Mouse (Mus musculus) neural tube, embryonic 11.5 days (tissue): ENCODE results near the gene Nat8f4. TPM values are rescaled to one million over a fixed set of nuclear protein-coding genes. Genes with fewer than 3 reads are reported as not detected.
"Not testable (repeated sequence)": the region's sequence is repeated elsewhere in the genome, so short reads cannot be mapped to it uniquely, and the experiment has no call there.

ENCODE experiments used
- ATAC-seq: fragments of 200-750 bp; cut with Nextera tagmentation; 2 replicates; pipeline ENCODE4 v1.8.0; 2017; ENCODE audit warnings: moderate number of reproducible peaks, mild to moderate bottlenecking, moderate TSS enrichment, moderate library complexity; ENCODE audit not compliant: insufficient read depth, low FRiP score, low TSS enrichment
- DNase-seq: peaks from one replicate; pipeline ENCODE4 v3.0.0-alpha.2; 2015; ENCODE audit warnings: low spot score
- H3K27ac ChIP-seq: fragments of 300-500 bp; sonication (generic); 2 replicates; pipeline ENCODE4 v1.5.1; 2014; ENCODE audit warnings: low read depth, mild to moderate bottlenecking, low read length
- H3K27me3 ChIP-seq: fragments of 300-500 bp; sonication (generic); 2 replicates; pipeline ENCODE4 v1.6.1; 2014; ENCODE audit warnings: mild to moderate bottlenecking, low read length, mixed read lengths; ENCODE audit not compliant: control insufficient read depth, insufficient read depth
- H3K36me3 ChIP-seq: fragments of 300-500 bp; sonication (generic); 2 replicates; pipeline ENCODE4 v1.6.1; 2014; ENCODE audit warnings: mild to moderate bottlenecking, low read length, moderate library complexity, mixed read lengths; ENCODE audit not compliant: control insufficient read depth, insufficient read depth
- H3K4me1 ChIP-seq: fragments of 300-500 bp; sonication (generic); 2 replicates; pipeline ENCODE4 v1.6.1; 2014; ENCODE audit warnings: low read length, mixed read lengths; ENCODE audit not compliant: control insufficient read depth, insufficient read depth
- H3K4me2 ChIP-seq: fragments of 300-500 bp; sonication (generic); 2 replicates; pipeline ENCODE4 v1.6.1; 2014; ENCODE audit warnings: low read depth, mild to moderate bottlenecking, moderate library complexity
- H3K4me3 ChIP-seq: fragments of 300-500 bp; sonication (generic); 2 replicates; pipeline ENCODE4 v1.5.1; 2014; ENCODE audit warnings: low read depth, low read length
- H3K9ac ChIP-seq: fragments of 300-500 bp; sonication (generic); 2 replicates; pipeline ENCODE4 v1.6.1; 2014; ENCODE audit warnings: mild to moderate bottlenecking, low read length
- H3K9me3 ChIP-seq: fragments of 300-500 bp; sonication (generic); 2 replicates; pipeline ENCODE4 v1.6.1; 2016; ENCODE audit warnings: low read length; ENCODE audit not compliant: control insufficient read depth
- WGBS: fragments of 180-500 bp; shearing (Covaris S2); extraction: QIAGEN DNeasy Blood & Tissue Kit; methylation state at CpG from one replicate; pipeline ENCODE4 v1.1.7; 2014; 5-methylcytosine and 5-hydroxymethylcytosine counted together
- polyA plus RNA-seq: library from polyadenylated mRNA; unstranded; fragments of >200 nt; fragmentation: Nextera tagmentation; extraction: Ambion mirVana; gene quantifications from 2 replicates; pipeline ENCODE4 v1.2.1, GENCODE M21; 2014

Gene Nat8f4
- polyA plus RNA-seq, 1 experiment from 2014 or later: 4.7 TPM

GRCm38 (mm10) chr6:85927476-85928464 lies 23.1 kb upstream of the Nat8f4 start:
- DNase-seq: no peak
- no peak overlapping the region for H3K4me3 ChIP-seq
- no peak for ATAC-seq
- no peak overlapping the region for H3K4me2 ChIP-seq
- H3K36me3 ChIP-seq: 0 out of 2 replicates have a peak, but pooled peaks cover 2% of the 10 kb centered on the region
- WGBS: 91% methylated on average over 9 of the region's 9 CpGs
- H3K27ac ChIP-seq: no peak overlapping the region
- H3K4me1 ChIP-seq: no peaks in the 10 kb centered on the region
- H3K27me3 ChIP-seq: no peaks in the 10 kb centered on the region
- no peak overlapping the region for H3K9ac ChIP-seq
- H3K9me3 ChIP-seq: no peaks in the 10 kb centered on the region

- no peak for ATAC-seq
- H3K9me3 ChIP-seq: no peaks in the 10 kb centered on the region
- no peak for DNase-seq
- no peaks in the 10 kb centered on the region for H3K27me3 ChIP-seq
- no peak overlapping the region for H3K27ac ChIP-seq
- no peak overlapping the region for H3K4me3 ChIP-seq
- no peaks in the 10 kb centered on the region for H3K4me1 ChIP-seq
- WGBS: 96% methylated on average over 1 of the region's 1 CpGs
- no peak overlapping the region for H3K4me2 ChIP-seq
- no peak overlapping the region for H3K9ac ChIP-seq
- H3K36me3 ChIP-seq: 0 out of 2 replicates have a peak, but pooled peaks cover 2% of the 10 kb centered on the region
Measured at GRCm38 (mm10) chr6:85926709-85927108, 22.0 kb upstream of the Nat8f4 start.

- no peak overlapping the region for H3K4me3 ChIP-seq
- H3K9me3 ChIP-seq: no peaks in the 10 kb centered on the region
- DNase-seq: no peak
- 100% methylated on average over 1 of the region's 1 CpGs for WGBS
- 0 out of 2 replicates have a peak, but pooled peaks cover 2% of the 10 kb centered on the region for H3K36me3 ChIP-seq
- H3K27me3 ChIP-seq: no peaks in the 10 kb centered on the region
- ATAC-seq: no peak
- H3K4me1 ChIP-seq: no peaks in the 10 kb centered on the region
- H3K27ac ChIP-seq: no peak overlapping the region
- H3K4me2 ChIP-seq: no peak overlapping the region
- H3K9ac ChIP-seq: no peak overlapping the region
Measured at GRCm38 (mm10) chr6:85923643-85924042, 19.0 kb upstream of the Nat8f4 start.

DNA sequence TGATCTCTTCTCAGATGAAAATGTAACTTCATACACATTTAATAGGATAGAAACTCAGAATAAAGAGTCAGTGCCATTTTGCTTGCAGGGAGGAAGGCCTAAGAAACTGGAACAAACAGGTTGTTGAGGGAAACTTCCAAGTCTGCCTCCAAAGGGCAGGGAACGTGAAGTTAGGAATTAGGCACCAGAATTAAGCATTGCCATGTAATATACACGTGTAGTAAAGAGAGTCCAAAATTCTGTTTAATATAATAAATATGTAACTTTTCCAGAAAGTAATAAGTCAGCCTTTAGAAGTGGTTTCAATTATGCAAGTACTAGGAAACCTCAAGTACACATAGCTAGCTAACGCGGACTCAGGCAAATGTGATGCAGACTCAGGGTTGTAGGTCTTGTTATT lies 14.7 kb upstream of the Nat8f4 start:
- no peaks in the 10 kb centered on the region for H3K27me3 ChIP-seq
- H3K36me3 ChIP-seq: no peaks in the 10 kb centered on the region
- no peak overlapping the region for H3K4me2 ChIP-seq
- DNase-seq (no peak), ATAC-seq (no peak)
- 0 out of 2 replicates have a peak, but pooled peaks cover 2% of the 10 kb centered on the region for H3K4me1 ChIP-seq
- H3K9me3 ChIP-seq: no peaks in the 10 kb centered on the region
- no peak overlapping the region for H3K27ac ChIP-seq
- H3K4me3 ChIP-seq: no peak overlapping the region
- 91% methylated on average over 4 of the region's 4 CpGs for WGBS
- no peak overlapping the region for H3K9ac ChIP-seq

GRCm38 (mm10) chr6:85918341-85918740 lies 13.7 kb upstream of the Nat8f4 start:
- not testable (repeated sequence) for H3K4me3 ChIP-seq, H3K4me1 ChIP-seq, DNase-seq, H3K27me3 ChIP-seq, H3K9ac ChIP-seq, H3K36me3 ChIP-seq, H3K4me2 ChIP-seq, ATAC-seq, H3K9me3 ChIP-seq, H3K27ac ChIP-seq
- WGBS: 96% methylated on average over 3 of the region's 3 CpGs

DNA sequence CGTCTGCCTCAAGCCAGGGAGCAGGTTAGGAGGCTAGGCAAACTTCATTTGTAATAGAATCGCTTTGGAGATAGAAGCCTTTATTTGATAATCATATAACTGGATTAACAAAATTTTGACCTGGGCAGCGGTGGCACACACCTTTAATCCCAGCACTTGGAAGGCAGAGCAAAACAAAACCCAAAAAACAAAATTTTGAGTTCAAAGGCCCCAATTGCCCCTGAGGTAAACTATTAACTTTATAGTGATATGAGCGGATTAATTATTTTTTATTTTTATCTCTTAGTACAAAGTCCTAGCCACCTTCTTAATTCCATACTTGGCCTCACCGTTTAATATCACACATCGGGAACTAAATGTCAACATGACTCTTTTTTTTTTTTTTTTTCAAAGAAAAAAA lies 11.9 kb upstream of the Nat8f4 start:
- H3K4me3 ChIP-seq: peak overlapping the region; percentile 47; the same call in 1 of the 2 replicates
- H3K4me1 ChIP-seq: 0 out of 2 replicates have a peak, but pooled peaks cover 2% of the 10 kb centered on the region
- H3K9ac ChIP-seq: peak overlapping the region; percentile 72
- no peak overlapping the region for H3K27ac ChIP-seq
- no peak for ATAC-seq
- no peaks in the 10 kb centered on the region for H3K27me3 ChIP-seq
- peak overlapping the region; percentile 67 for H3K4me2 ChIP-seq
- H3K9me3 ChIP-seq: no peaks in the 10 kb centered on the region
- no peak for DNase-seq
- 85% methylated on average over 6 of the region's 6 CpGs for WGBS
- H3K36me3 ChIP-seq: no peaks in the 10 kb centered on the region

- not testable (repeated sequence) for H3K27me3 ChIP-seq, H3K9me3 ChIP-seq, H3K36me3 ChIP-seq, H3K4me1 ChIP-seq
- WGBS: under 1% methylated on average over 56 of the region's 61 CpGs
- peak within 1 kb of the TSS; percentile 67 for H3K4me2 ChIP-seq
- H3K27ac ChIP-seq: peak within 1 kb of the TSS; percentile 63; the same call in 1 of the 2 replicates
- peak; percentile 94 for ATAC-seq
- peak within 1 kb of the TSS; percentile 72 for H3K9ac ChIP-seq
- DNase-seq: peak; percentile 93
- peak within 1 kb of the TSS; percentile 47 for H3K4me3 ChIP-seq
Measured at GRCm38 (mm10) chr6:85915539-85916513, 11.1 kb upstream of the Nat8f4 start, which contains the start of gene Nat8f1. Gene Nat8f1 (minus strand): TSS chr6:85915687.

GRCm38 (mm10) chr6:85915141-85915538 lies 10.5 kb upstream of the Nat8f4 start:
- H3K4me2 ChIP-seq: peak overlapping the region; percentile 63
- H3K9ac ChIP-seq: peak overlapping the region; percentile 72
- peak overlapping the region; percentile 47 for H3K4me3 ChIP-seq
- 0 out of 2 replicates have a peak, but pooled peaks cover 2% of the 10 kb centered on the region for H3K4me1 ChIP-seq
- 0 out of 2 replicates have a peak overlapping the region, but pooled peaks have one; percentile 63 for H3K27ac ChIP-seq
- WGBS: 7% methylated on average over 11 of the region's 11 CpGs
- DNase-seq (peak; percentile 21), ATAC-seq (peak; percentile 14; the same call in 1 of the 2 replicates)
- H3K27me3 ChIP-seq: no peaks in the 10 kb centered on the region
- H3K9me3 ChIP-seq: no peaks in the 10 kb centered on the region
- no peaks in the 10 kb centered on the region for H3K36me3 ChIP-seq
